Mouse (Mus musculus) heart, postnatal 0 days (tissue): ENCODE measurements around the gene Ptgir.

ENCODE experiments used
- CTCF ChIP-seq: IDR thresholded peaks from 2 replicates; pipeline ENCODE4 v1.5.1; 2016; ENCODE audit warnings: antibody characterized with exemption, control low read depth, low read depth
- EP300 ChIP-seq: IDR thresholded peaks from 2 replicates; pipeline ENCODE4 v1.6.1; 2016; ENCODE audit warnings: antibody characterized with exemption, low read depth

DNA sequence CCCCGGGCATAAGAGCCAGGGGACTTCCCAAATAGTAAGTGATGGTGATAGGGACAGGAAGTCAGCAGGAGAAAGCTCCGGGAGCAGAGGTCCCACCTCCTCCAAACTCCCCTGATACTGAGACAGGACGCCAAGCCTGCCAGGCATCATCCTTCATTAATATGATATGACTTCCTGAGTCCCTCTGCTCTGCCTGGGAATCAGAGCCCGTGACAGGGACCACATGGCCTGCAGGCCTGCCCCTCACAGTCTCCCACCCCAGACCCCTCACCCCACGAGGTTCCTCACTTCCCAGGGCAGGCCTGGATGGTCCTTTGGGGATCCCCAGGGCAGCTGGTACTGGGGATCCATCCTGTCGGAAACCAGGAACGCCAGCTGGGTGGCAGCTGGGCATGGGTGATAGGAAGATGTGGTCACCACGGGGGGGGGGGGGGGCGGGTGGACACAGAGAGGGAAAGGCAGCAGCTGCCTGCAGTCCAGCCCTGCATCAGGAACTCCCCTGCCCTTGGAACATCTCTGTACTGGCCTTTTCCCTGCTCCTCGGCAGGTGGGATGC lies 2.1 kb upstream of the Ptgir start:
- TF ChIP-seq EP300 (no peak), CTCF (no peak)
